ENCODE assay signal across 8 mouse cellular contexts in the genomic region with DNA sequence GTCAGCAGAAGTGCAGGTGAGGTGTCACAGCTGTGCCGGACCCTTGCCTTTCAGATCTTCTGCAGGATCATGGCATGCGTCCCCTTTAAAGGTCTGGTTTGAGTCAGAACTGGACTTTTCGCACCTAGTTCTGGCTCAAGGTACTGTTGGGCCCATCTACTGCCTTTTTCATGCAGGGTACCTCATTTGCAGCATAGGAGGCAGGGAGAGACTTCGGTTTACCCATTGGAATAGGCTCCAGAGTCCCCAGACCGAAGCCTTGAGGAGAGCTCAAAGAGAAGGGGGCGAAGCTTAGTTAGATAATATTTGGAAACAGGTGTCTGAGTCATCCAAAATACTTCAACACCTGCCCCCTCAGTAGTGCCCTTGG. TPM values are rescaled to one million over a fixed set of nuclear protein-coding genes. Genes with fewer than 3 reads are reported as not detected.
DNase-seq lines count a peak whose midpoint lies in the region; ATAC-seq and TF ChIP-seq lines count a peak whose summit lies in the region.

No protein-coding gene starts in this region.

- peak overlapping the region; percentile 31; the same call in 1 of the 2 replicates for H3K9ac ChIP-seq in limb, embryonic 15.5 days
- peak overlapping the region; percentile 72 for H3K9ac ChIP-seq in stomach, embryonic 16.5 days (ENCODE audit: low read length)

- WGBS in limb, embryonic 15.5 days = 18% methylated on average over 6 of the region's 6 CpGs
- 23% methylated on average over 6 of the region's 6 CpGs for WGBS in stomach, embryonic 16.5 days

- no peaks in the 10 kb centered on the region for H3K9me3 ChIP-seq in limb, embryonic 15.5 days
- H3K9me3 ChIP-seq in stomach, embryonic 16.5 days (replicated peaks; ENCODE audit: control insufficient read depth, low read length) = no peaks in the 10 kb centered on the region

- DNase-seq in frontal cortex, postnatal 14 days (ENCODE audit: low spot score in 2 of 2) = no peak
- no peak for DNase-seq in testis, postnatal 10 days (ENCODE audit: low spot score)
- no peak for DNase-seq in adrenal gland, postnatal 36 days
- no peak for DNase-seq in thymus, postnatal 4 days

- 0 out of 2 replicates have a peak, but pooled peaks cover 3% of the 10 kb centered on the region for H3K4me1 ChIP-seq in testis, adult 2 months (ENCODE audit: control insufficient read depth, insufficient read depth, low read length)
- peaks cover 8% of the 10 kb centered on the region; the same call in 1 of the 2 replicates for H3K4me1 ChIP-seq in limb, embryonic 15.5 days
- peaks cover 9% of the 10 kb centered on the region for H3K4me1 ChIP-seq in stomach, embryonic 16.5 days (ENCODE audit: control insufficient read depth, insufficient read depth, low read length)

- peak overlapping the region; percentile 100 for H3K4me3 ChIP-seq in testis, adult 2 months (ENCODE audit: control insufficient read depth, low read depth, low read length)
- H3K4me3 ChIP-seq in limb, embryonic 15.5 days = peak overlapping the region; percentile 64
- peak overlapping the region; percentile 76 for H3K4me3 ChIP-seq in stomach, embryonic 16.5 days (replicated peaks; ENCODE audit: low read length)

- peak overlapping the region; percentile 67 for H3K4me2 ChIP-seq in limb, embryonic 15.5 days
- H3K4me2 ChIP-seq in stomach, embryonic 16.5 days (ENCODE audit: low read depth, low read length) = peak overlapping the region; percentile 59

- TF ChIP-seq CTCF in testis, adult 2 months (IDR thresholded peaks at IDR 0.05; ENCODE audit: control insufficient read depth, insufficient read depth, insufficient replicate concordance, low read depth, low read length) = no peak

- peak overlapping the region; percentile 86 for H3K27ac ChIP-seq in testis, adult 2 months (ENCODE audit: control insufficient read depth, insufficient read depth, low read depth, low read length)
- H3K27ac ChIP-seq in limb, embryonic 15.5 days = peak overlapping the region; percentile 65; the same call in 1 of the 2 replicates
- peak overlapping the region; percentile 59 for H3K27ac ChIP-seq in stomach, embryonic 16.5 days (ENCODE audit: low read length)

- no peaks in the 10 kb centered on the region for H3K27me3 ChIP-seq in testis, adult 2 months (ENCODE audit: control insufficient read depth, insufficient read depth, low read length)
- 0 out of 2 replicates have a peak, but pooled peaks cover 4% of the 10 kb centered on the region for H3K27me3 ChIP-seq in limb, embryonic 15.5 days
- no peaks in the 10 kb centered on the region for H3K27me3 ChIP-seq in stomach, embryonic 16.5 days (ENCODE audit: control insufficient read depth, insufficient read depth, low read length)

- ATAC-seq in frontal cortex, adult (ENCODE audit: low TSS enrichment) = peak; percentile 39
- no peak for ATAC-seq in limb, embryonic 15.5 days (ENCODE audit: insufficient number of reproducible peaks, low FRiP score, low TSS enrichment, low read depth)
- no peak; the same call in 1 of the 2 replicates for ATAC-seq in stomach, embryonic 16.5 days (ENCODE audit: insufficient read depth, low FRiP score)

- peak; percentile 5; the same call in 1 of the 2 replicates for TF ChIP-seq POLR2A in testis, adult 2 months (IDR thresholded peaks at IDR 0.05; ENCODE audit: control insufficient read depth, low read depth, low read length)

- no peaks in the 10 kb centered on the region; the same call in 1 of the 2 replicates for H3K36me3 ChIP-seq in testis, adult 2 months (ENCODE audit: control insufficient read depth, insufficient read depth, low read length)
- no peaks in the 10 kb centered on the region for H3K36me3 ChIP-seq in limb, embryonic 15.5 days
- no peaks in the 10 kb centered on the region for H3K36me3 ChIP-seq in stomach, embryonic 16.5 days (ENCODE audit: control insufficient read depth, insufficient read depth, low read length)

RNA-seq across cellular contexts. Expression of gene Spa17, which starts 0.4 kb away (rescaled TPM):
- 547 and 582 TPM in 2 replicates for polyA plus RNA-seq in testis, adult 2 months (2012; rRNA removed)
- 5.1 and 5.5 TPM in 2 replicates for polyA plus RNA-seq in limb, embryonic 15.5 days (2015; fragmentation: Nextera tagmentation; extraction: Ambion mirVana)
- polyA plus RNA-seq in stomach, embryonic 16.5 days (2015; fragmentation: Nextera tagmentation; extraction: Ambion mirVana) = 4.7 and 5.7 TPM in 2 replicates
- total RNA-seq in adrenal gland, postnatal 36 days (2021) = 1 to 10 TPM; 3.0 to 4.4 TPM

RNA-seq across cellular contexts. Expression of gene Tbrg1, which starts 43.2 kb away (rescaled TPM):
- polyA plus RNA-seq in testis, adult 2 months (2012; rRNA removed) = 84.6 and 91.2 TPM in 2 replicates
- 204 and 207 TPM in 2 replicates for polyA plus RNA-seq in limb, embryonic 15.5 days (2015; fragmentation: Nextera tagmentation; extraction: Ambion mirVana)
- 154 and 162 TPM in 2 replicates for polyA plus RNA-seq in stomach, embryonic 16.5 days (2015; fragmentation: Nextera tagmentation; extraction: Ambion mirVana)
- 10 to 100 TPM; 82.0 to 91.9 TPM for total RNA-seq in adrenal gland, postnatal 36 days (2021)

RNA-seq across cellular contexts. Expression of gene Panx3, which starts 55.1 kb away (rescaled TPM):
- 0.70 and 0.85 TPM in 2 replicates for polyA plus RNA-seq in testis, adult 2 months (2012; rRNA removed)
- polyA plus RNA-seq in limb, embryonic 15.5 days (2015; fragmentation: Nextera tagmentation; extraction: Ambion mirVana) = 25.4 and 26.3 TPM in 2 replicates
- polyA plus RNA-seq in stomach, embryonic 16.5 days (2015; fragmentation: Nextera tagmentation; extraction: Ambion mirVana) = not detected in 2 replicates
- under 1 TPM in 1 of 2 experiments, not detected in 1; 0.16 TPM for total RNA-seq in adrenal gland, postnatal 36 days (2021)

RNA-seq across cellular contexts. Expression of gene Siae, which starts 58.4 kb away (rescaled TPM):
- polyA plus RNA-seq in testis, adult 2 months (2012; rRNA removed) = 9.6 and 11.9 TPM in 2 replicates
- polyA plus RNA-seq in limb, embryonic 15.5 days (2015; fragmentation: Nextera tagmentation; extraction: Ambion mirVana) = 9.9 and 13.1 TPM in 2 replicates
- 11.9 and 13.3 TPM in 2 replicates for polyA plus RNA-seq in stomach, embryonic 16.5 days (2015; fragmentation: Nextera tagmentation; extraction: Ambion mirVana)
- total RNA-seq in adrenal gland, postnatal 36 days (2021) = 10 to 100 TPM; 15.1 to 17.8 TPM

Comparison
In these comparisons a context has a peak if more than half of its experiments do, and no peak if none do; other contexts are left out.
1. RNA of gene Spa17, which starts 0.4 kb away (polyA plus RNA-seq): 547 to 582 TPM in testis, adult 2 months; 4.7 to 5.7 TPM in stomach, embryonic 16.5 days and 5.1 to 5.5 TPM in limb, embryonic 15.5 days; every median in the first group is over 10 times any median in the second.
2. RNA of gene Panx3, which starts 55.1 kb away (polyA plus RNA-seq): 25.4 to 26.3 TPM in limb, embryonic 15.5 days; 0.70 to 0.85 TPM in testis, adult 2 months and not detected in stomach, embryonic 16.5 days; every median in the first group is over 10 times any median in the second.
3. Peak in every context shown above with its lines, with median percentiles within 50 percentile points of each other: H3K27ac ChIP-seq and H3K4me3 ChIP-seq.